Mouse (Mus musculus) T-helper 1 cell (primary cell): Measurements from ENCODE around the gene Cfap74.
"Not testable (repeated sequence)": the region's sequence is repeated elsewhere in the genome, so short reads cannot be mapped to it uniquely, and the experiment has no call there.

Experiments used
- in situ Hi-C: fragments of 300-600 bp; cut with MboI, MseI; formaldehyde crosslinking; loops from one replicate; pipeline ENCODE4 v1.15.1; 2025; ENCODE audit warnings: high pct_unique_total_duplicates

Gene Cfap74

GRCm38 (mm10) chr4:155408695-155409057, 314 bp upstream of the Cfap74 start:
- in situ Hi-C loops, result no loop called here

- in situ Hi-C loops, result no loop called here
Measured at GRCm38 (mm10) chr4:155412124-155412523, 3.1 kb downstream of the Cfap74 start.

DNA sequence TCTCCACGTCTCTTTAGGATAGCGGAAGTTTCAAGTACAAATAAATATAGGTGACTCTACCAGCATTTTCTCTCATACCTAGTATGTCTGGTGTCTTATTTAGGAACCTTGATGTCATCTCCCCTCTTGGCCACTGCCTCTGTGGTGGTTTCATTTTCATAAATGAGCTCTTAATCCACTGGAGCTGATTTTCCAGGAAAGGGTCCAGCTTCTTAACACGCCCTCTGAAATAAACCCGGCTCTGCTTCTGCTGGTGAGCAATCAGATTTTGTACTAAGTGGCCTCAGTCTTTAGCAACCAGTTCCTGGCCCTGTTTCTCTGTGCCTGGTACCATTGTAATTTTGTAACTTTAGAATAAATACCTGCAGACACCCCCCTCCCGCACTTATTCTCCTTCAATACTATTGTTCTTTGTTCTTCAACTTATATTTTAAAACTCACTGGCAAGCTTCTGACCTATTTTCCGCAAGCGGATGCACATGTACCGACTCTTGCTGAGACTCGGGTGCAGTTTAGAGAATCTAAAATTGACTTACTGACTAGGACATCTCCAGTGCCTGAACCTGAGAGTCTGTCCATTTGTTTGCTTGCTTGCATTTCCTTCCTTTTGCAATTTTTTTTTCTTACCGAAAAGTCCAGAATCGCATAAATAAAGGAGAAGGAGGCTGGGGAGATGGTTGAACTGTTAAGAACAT, 4.8 kb downstream of the Cfap74 start:
- in situ Hi-C loops, result no loop called here

- in situ Hi-C loops, result no loop called here
Measured at GRCm38 (mm10) chr4:155414656-155415235, 5.8 kb downstream of the Cfap74 start.

DNA sequence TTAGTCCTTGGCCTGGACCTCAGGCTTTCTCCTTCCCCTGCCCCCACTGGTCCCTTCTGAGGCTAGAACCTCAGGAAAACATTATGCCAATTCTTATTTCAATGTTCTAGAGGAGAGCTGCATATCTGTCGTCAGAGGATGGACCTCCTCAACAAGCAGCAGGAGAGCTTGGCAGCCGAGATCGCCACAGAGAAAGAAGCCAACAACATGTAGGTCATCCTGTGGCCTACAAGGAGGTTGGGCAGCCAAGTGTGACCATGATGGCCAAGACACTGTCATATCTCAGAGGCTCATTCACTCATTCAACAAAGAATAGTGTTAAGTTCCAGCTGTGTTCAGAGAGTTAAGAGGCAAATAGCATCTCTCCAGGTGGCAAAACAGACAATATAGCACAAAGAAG, 11.1 kb downstream of the Cfap74 start:
- in situ Hi-C loops, result no loop called here

DNA sequence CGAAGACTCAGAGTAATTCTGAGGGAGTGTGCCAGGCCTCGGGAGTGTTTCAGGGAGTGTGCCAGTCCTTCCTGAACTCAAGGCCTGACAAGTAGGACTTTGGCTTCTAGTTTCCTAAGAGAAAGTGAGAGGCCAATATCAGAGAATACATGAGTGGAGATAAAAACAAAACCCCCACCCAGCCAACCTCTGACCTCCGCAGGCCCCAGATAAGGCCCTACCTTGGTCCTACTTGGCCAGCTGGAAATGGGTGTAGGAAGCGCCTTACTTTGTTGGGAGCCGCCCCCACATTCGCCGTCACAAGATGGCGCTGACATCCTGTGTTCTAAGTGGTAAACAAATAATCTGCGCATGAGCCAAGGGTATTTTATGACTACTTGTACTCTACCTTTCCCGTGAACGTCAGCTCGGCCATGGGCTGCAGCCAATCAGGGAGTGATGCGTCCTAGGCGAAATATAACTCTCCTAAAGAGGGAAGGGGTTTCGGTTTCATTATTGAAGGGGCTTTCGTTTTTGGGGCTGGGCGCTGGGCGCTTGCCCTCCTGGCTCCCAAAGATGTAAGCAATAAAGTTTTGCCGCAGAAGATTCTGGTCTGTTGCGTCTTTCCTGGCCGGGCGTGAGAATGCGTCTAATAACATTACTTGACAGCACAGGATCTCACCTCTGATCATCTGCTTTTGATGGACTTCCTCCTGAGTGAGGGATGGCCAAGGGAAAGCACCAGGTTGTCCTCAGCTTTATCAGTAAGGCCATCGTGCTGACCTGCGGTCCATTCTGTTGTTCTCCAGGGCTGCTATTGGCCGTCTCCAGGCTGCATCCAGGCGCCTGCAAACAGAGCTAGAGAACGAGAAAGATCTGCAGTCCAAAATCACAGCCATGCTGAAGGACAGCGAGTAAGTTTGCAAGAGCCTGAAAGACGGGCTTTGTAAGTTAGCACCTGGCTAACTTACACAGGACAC, 12.7 kb downstream of the Cfap74 start:
- in situ Hi-C loops, result not testable (repeated sequence)

GRCm38 (mm10) chr4:155423988-155424387, 15.0 kb downstream of the Cfap74 start:
- in situ Hi-C loops, result no loop called here

GRCm38 (mm10) chr4:155426272-155426671, 17.3 kb downstream of the Cfap74 start:
- in situ Hi-C loops, result no loop called here

DNA sequence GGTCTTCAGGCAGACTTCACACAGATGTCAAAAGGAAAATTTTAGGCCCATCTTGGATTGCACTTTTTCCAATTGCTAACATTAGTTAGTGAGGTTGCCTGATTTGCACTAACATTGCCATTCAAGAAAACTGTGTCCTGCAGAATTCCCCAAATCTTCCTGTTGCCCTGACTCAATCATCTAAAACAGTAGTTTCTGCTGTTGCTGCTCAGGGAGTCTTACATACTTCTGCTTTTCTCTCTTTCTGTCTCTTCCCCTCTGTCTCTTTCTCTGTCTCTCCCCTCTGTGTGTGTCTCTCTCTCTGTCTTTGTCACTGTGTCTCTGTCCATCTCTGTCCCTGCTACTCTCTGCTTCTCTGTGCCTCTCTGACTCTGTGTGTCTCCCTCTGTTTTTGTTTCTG, 19.5 kb downstream of the Cfap74 start:
- in situ Hi-C loops, result no loop called here

- in situ Hi-C loops, result no loop called here
Measured at GRCm38 (mm10) chr4:155429202-155429601, 20.2 kb downstream of the Cfap74 start.

- in situ Hi-C loops, result no loop called here
Measured at GRCm38 (mm10) chr4:155432358-155432757, 23.4 kb downstream of the Cfap74 start.

GRCm38 (mm10) chr4:155433993-155434392, 25.0 kb downstream of the Cfap74 start:
- in situ Hi-C loops, result no loop called here

GRCm38 (mm10) chr4:155442808-155443207, 33.8 kb downstream of the Cfap74 start:
- in situ Hi-C loops, result loop anchor here (5.0 kb wide), 1 partner anchor 729 kb away; no protein-coding TSS in a partner anchor

DNA sequence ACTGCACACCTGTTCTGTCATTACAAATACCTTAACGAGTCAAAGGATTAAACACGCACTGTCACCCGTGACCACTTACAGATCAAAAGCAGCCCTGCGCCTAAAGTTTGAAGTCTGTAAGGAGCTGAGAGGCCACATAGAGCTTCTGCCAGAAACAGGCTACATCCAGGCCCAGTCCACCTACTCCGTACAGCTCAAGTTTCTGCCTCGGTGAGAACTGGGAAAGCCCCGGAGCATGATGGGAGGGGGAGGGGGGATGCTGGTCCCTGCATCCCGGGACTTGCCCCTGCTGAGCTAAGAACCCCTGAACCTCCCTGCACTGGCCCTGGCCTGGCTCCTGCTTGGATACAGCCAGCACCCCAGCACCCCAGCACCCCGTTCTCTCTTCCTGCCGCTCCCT, 42.6 kb downstream of the Cfap74 start:
- in situ Hi-C loops, result no loop called here

GRCm38 (mm10) chr4:155458575-155458974, 49.6 kb downstream of the Cfap74 start:
- in situ Hi-C loops, result no loop called here

DNA sequence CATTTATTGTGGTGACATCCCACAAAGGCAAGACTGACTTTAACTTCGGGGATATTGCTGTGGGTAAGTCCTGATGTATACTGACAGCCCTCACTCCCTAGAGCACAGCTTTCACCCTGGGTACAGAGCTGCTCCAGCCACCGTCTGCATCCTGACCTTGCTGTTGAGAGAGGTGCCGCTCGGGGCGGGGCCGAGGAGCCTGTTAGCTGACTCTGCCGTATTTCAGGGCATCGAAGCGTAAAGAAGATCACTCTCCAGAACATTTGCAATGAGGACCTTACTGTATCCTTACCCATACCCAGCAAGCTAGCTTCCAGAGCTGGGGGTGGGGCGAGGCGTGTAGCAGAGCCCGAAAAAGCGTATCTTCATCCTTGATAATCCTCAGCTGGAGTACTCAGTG, 54.1 kb downstream of the Cfap74 start:
- in situ Hi-C loops, result no loop called here

DNA sequence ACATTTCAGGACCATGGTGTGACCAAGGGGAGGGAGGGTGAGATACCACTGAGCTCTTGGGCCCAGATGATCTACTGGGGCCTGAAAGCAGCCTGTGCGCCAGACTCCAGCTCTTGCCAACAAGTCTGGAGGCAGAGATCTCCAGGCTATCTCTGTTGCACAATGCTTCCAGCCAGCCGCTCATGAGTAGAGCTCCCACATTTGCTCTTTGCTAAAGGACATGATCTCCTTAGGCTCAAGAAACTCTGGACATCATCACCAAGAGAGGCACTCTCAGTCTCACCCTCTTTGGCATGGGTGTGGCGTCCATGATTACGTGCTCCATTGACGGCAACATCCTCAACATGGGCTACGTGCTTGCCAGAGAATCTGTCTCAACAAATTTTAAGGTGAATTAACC, 54.6 kb downstream of the Cfap74 start:
- in situ Hi-C loops, result no loop called here

DNA sequence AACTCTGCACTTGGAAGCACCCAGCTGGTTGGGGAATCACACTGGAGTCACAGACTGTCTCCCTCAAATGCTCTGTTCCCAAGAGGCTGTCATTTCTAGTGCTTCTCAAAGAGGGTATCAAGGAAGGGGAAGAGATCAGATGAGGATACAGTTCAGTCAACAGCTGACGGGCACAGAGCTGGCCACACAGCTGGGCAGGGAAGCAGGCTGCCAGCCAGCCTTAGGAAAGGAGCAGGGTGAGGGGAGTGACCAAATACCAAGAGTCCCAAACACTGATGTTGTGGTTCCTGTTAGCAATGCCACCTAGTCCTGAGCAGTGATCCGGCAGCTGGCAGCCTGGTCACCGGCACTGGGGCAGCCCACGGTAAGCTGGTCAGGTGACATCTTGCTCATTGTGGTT, 55.1 kb downstream of the Cfap74 start:
- in situ Hi-C loops, result no loop called here

DNA sequence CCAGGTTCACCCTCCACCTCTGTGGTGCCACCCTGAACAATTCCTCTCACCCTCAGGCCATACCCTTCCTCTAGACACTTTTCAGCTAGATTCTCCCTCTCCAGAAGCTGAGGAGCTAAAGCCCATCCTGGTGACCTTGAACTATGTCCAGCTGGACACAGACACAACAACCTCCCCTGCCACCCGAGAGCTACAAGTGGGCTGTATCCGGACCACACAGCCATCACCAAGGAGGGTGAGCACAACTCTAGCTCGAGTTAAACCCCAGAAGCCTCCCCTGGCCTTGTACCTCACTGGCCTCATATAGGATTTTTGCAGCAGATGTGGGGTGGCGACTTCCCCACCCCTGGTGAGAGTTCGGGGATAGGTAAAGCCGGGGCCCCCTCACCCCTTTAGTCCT, 56.6 kb downstream of the Cfap74 start:
- in situ Hi-C loops, result no loop called here

- in situ Hi-C loops, result no loop called here
Measured at GRCm38 (mm10) chr4:155466080-155466479, 57.1 kb downstream of the Cfap74 start.

DNA sequence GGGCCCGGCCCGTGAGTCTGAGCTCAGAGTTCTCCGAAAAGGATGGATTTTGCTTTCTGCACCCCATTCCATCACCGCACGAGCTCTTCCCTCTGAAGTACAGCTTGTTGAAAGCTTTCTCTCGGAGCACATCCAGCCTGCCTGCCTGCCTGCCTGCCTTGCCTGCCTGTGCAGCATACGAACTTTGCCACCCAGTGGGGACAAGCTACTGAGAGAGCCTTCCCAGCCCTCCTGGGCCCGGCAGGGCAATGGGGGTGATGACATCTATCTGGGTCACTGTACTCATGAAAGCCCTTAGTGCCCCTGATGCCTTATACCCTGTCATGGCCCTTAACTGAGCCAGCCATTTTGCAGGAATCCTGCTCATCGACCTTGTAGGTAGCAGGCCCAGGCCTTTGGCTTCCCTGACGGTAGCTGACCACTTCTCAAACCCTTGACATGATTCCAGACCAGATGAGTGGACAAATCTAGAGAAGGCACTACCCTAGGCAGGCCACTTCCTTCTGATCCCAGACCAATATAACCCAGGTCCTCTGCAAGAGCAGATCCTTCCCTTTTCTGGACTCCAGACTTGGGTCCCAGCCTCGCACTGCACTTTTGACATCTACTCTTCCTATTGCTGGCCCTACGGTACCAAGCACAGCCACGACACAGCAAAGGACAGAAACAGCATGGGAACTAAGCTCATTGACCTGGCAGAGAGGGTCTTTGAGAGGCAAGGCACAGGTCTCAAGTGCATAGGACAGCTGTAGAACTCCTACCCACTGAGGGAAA, 58.4 kb downstream of the Cfap74 start:
- in situ Hi-C loops, result no loop called here

DNA sequence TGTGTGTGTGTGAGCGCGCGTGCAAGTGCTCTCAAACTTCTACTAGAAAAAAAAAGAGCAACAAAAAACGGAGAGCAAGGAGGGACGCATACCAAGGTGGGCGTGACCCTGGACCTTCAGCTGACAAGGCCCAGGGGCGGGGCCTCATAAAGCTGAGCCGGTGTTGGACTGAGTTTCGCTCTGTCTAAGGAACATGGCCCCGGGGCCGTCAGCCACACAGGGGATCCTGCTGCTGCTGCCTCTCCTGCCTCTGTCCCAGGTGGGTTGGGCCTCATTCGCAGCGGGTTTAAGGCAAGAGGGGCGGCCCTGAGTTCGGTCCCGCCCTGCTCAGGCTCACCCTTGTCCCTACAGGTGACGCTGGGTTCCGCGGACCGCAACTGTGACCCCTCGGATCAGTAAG, 60.0 kb downstream of the Cfap74 start, which contains the start of gene Tmem52:
Gene Tmem52 (plus strand): TSS at position 163 of the 400 bp plus-strand sequence.
- in situ Hi-C loops, result no loop called here
